Mouse (Mus musculus) cerebellum, adult 2 months (tissue): ENCODE results near the gene Neurl1b. TPM values are rescaled to one million over a fixed set of nuclear protein-coding genes. Genes with fewer than 3 reads are reported as not detected.

ENCODE experiments used
- DNase-seq, 2 experiments: peaks; one replicate each; pipeline ENCODE4 v3.0.0; 2021
- H3K27ac ChIP-seq: fragments of 200-500 bp; 2 replicates; pipeline ENCODE4 v1.5.1; 2012; ENCODE audit warnings: low read length, control low read depth, inconsistent platforms; ENCODE audit not compliant: insufficient read depth
- H3K27me3 ChIP-seq: fragments of 200-500 bp; 2 replicates; pipeline ENCODE4 v1.6.1; 2012; ENCODE audit warnings: inconsistent platforms, mild to moderate bottlenecking, low read length, moderate library complexity; ENCODE audit not compliant: control insufficient read depth, insufficient read depth
- H3K4me1 ChIP-seq: fragments of 200-500 bp; 2 replicates; pipeline ENCODE4 v1.6.1; 2011; ENCODE audit warnings: low read length; ENCODE audit not compliant: control insufficient read depth, insufficient read depth
- H3K4me3 ChIP-seq: fragments of 200-500 bp; replicated peaks from 2 replicates; pipeline ENCODE3; 2011; ENCODE audit warnings: mild to moderate bottlenecking, low read depth, low read length, control low read depth; ENCODE audit not compliant: insufficient read depth
- CTCF ChIP-seq: fragments of 200-500 bp; IDR thresholded peaks from 2 replicates; pipeline ENCODE4 v1.5.1; 2011; ENCODE audit warnings: low read depth, mild to moderate bottlenecking, control low read depth, low read length, moderate library complexity, borderline replicate concordance; ENCODE audit not compliant: insufficient read depth
- POLR2A ChIP-seq: fragments of 200-500 bp; IDR thresholded peaks from 2 replicates; pipeline ENCODE4 v1.6.1; 2011; ENCODE audit warnings: low read length, control low read depth, borderline replicate concordance; ENCODE audit not compliant: insufficient read depth
- WGBS: fragments of 180-500 bp; shearing (Covaris S2); methylation state at CpG from one replicate; pipeline ENCODE4 v1.1.7; 2018; 5-methylcytosine and 5-hydroxymethylcytosine counted together
- polyA plus RNA-seq: library from polyadenylated mRNA; depleted of rRNA; stranded (reverse); fragments of >200 nt; gene quantifications from 2 replicates; pipeline ENCODE4 v1.2.3, GENCODE M21; 2012

The Neurl1b gene
- polyA plus RNA-seq, 1 experiment: 1.1 TPM

- H3K4me1 ChIP-seq: no peaks in the 10 kb centered on the region
- 75% methylated on average over 11 of the region's 11 CpGs for WGBS
- H3K27me3 ChIP-seq: no peaks in the 10 kb centered on the region
- DNase-seq: no peak
- no peak overlapping the region for H3K4me3 ChIP-seq
- TF ChIP-seq POLR2A: no peak
- TF ChIP-seq CTCF: no peak
- no peak overlapping the region for H3K27ac ChIP-seq
Measured at GRCm38 (mm10) chr17:26385252-26386130, 29.1 kb upstream of the Neurl1b start.

GRCm38 (mm10) chr17:26386131-26386481 is 28.5 kb upstream of the Neurl1b start:
- no peaks in the 10 kb centered on the region for H3K4me1 ChIP-seq
- no peaks in the 10 kb centered on the region for H3K27me3 ChIP-seq
- DNase-seq: no peak
- 48% methylated on average over 3 of the region's 3 CpGs for WGBS
- TF ChIP-seq CTCF (no peak), POLR2A (no peak)
- H3K4me3 ChIP-seq: no peak overlapping the region
- H3K27ac ChIP-seq: no peak overlapping the region

DNA sequence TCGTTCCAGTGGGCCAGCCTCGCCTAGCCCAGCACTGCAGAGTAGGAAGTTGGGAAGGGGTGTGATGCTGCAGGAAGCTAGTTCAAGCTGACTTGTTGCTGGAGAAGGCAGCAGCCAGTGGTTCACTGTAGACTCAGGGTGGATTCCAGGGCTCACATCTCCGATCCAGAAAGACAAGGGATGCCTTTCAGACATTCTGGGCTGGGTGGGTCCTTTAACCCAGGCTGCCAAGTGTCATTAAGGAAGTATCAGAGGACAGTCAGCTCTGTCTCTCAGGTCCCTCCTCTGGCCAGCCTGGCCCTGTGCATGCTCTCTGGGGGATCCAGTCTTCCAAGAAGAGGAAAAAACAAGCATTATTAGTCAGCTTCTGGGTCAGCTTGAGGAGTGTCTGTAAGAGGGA is 26.5 kb upstream of the Neurl1b start:
- TF ChIP-seq POLR2A: no peak
- TF ChIP-seq CTCF: no peak
- no peaks in the 10 kb centered on the region for H3K27me3 ChIP-seq
- 74% methylated on average over 3 of the region's 3 CpGs for WGBS
- no peak overlapping the region for H3K4me3 ChIP-seq
- no peaks in the 10 kb centered on the region for H3K4me1 ChIP-seq
- no peak for DNase-seq
- no peak overlapping the region for H3K27ac ChIP-seq

GRCm38 (mm10) chr17:26389241-26389640 is 25.4 kb upstream of the Neurl1b start:
- Histone ChIP-seq H3K4me1 (no peaks in the 10 kb centered on the region), H3K27me3 (no peaks in the 10 kb centered on the region), H3K27ac (no peak overlapping the region), H3K4me3 (no peak overlapping the region)
- 76% methylated on average over 9 of the region's 9 CpGs for WGBS
- no peak for DNase-seq
- TF ChIP-seq POLR2A: no peak
- no peak for TF ChIP-seq CTCF

DNA sequence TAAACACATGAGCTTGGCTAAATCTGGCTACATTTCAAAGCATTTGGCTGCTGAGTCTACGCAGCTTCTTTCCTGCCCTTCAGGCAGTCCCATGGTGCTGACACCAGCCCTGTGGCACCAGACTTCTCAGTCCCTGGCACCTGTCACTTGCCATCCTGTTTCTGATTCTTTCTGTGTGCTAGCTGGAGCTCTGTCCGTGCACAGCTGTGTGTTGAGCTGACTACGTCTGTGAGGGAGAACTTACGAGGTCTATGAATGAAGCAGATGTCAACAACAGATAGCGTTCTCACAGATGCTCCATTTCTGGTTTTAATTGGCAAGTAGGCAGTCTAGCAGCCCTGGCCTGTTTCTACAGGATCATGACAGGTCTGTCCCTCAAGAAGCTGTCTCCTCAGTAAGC is 24.0 kb upstream of the Neurl1b start:
- no peak overlapping the region for H3K4me3 ChIP-seq
- no peak for DNase-seq
- no peaks in the 10 kb centered on the region for H3K4me1 ChIP-seq
- H3K27me3 ChIP-seq: no peaks in the 10 kb centered on the region
- H3K27ac ChIP-seq: no peak overlapping the region
- TF ChIP-seq CTCF (no peak), POLR2A (no peak)
- WGBS: 63% methylated on average over 5 of the region's 5 CpGs

- 2% methylated on average over 7 of the region's 7 CpGs for WGBS
- no peaks in the 10 kb centered on the region for H3K27me3 ChIP-seq
- DNase-seq: no peak
- H3K27ac ChIP-seq: no peak overlapping the region
- no peaks in the 10 kb centered on the region for H3K4me1 ChIP-seq
- no peak for TF ChIP-seq CTCF
- no peak for TF ChIP-seq POLR2A
- no peak overlapping the region for H3K4me3 ChIP-seq
Measured at GRCm38 (mm10) chr17:26392355-26392754, 22.3 kb upstream of the Neurl1b start.

- no peak overlapping the region for H3K4me3 ChIP-seq
- no peaks in the 10 kb centered on the region for H3K27me3 ChIP-seq
- no peak for DNase-seq
- TF ChIP-seq POLR2A (no peak), CTCF (no peak)
- WGBS: 85% methylated on average over 3 of the region's 3 CpGs
- no peak overlapping the region for H3K27ac ChIP-seq
- H3K4me1 ChIP-seq: no peaks in the 10 kb centered on the region
Measured at GRCm38 (mm10) chr17:26396765-26397164, 17.9 kb upstream of the Neurl1b start.

GRCm38 (mm10) chr17:26397339-26397738 is 17.3 kb upstream of the Neurl1b start:
- WGBS: 65% methylated on average over 6 of the region's 6 CpGs
- H3K27me3 ChIP-seq: no peaks in the 10 kb centered on the region
- TF ChIP-seq POLR2A: no peak
- no peak for TF ChIP-seq CTCF
- no peaks in the 10 kb centered on the region for H3K4me1 ChIP-seq
- H3K27ac ChIP-seq: no peak overlapping the region
- no peak for DNase-seq
- no peak overlapping the region for H3K4me3 ChIP-seq
